Mouse (Mus musculus) limb, embryonic 12.5 days (tissue): ENCODE data around the gene Mrpl19. TPM values are rescaled to one million over a fixed set of nuclear protein-coding genes. Genes with fewer than 3 reads are reported as not detected.

Experiments
- ATAC-seq: fragments of 200-750 bp; cut with Nextera tagmentation; 2 replicates; pipeline ENCODE4 v1.8.0; 2017; ENCODE audit warnings: low read depth, moderate TSS enrichment; ENCODE audit not compliant: insufficient number of reproducible peaks, insufficient read depth, low FRiP score, low TSS enrichment
- H3K27ac ChIP-seq: fragments of 300-500 bp; sonication (generic); 2 replicates; pipeline ENCODE4 v1.5.1; 2016; ENCODE audit warnings: mild to moderate bottlenecking, moderate library complexity
- H3K27me3 ChIP-seq: fragments of 300-500 bp; sonication (generic); 2 replicates; pipeline ENCODE4 v1.6.1; 2016; ENCODE audit warnings: mild to moderate bottlenecking, moderate library complexity
- H3K36me3 ChIP-seq: fragments of 300-500 bp; sonication (generic); 2 replicates; pipeline ENCODE4 v1.6.1; 2016; ENCODE audit warnings: mild to moderate bottlenecking, moderate library complexity
- H3K4me1 ChIP-seq: fragments of 300-500 bp; sonication (generic); replicated peaks from 2 replicates; pipeline ENCODE4 v1.6.1; 2016
- H3K4me2 ChIP-seq: fragments of 300-500 bp; sonication (generic); 2 replicates; pipeline ENCODE4 v1.6.1; 2016; ENCODE audit warnings: mild to moderate bottlenecking, moderate library complexity
- H3K4me3 ChIP-seq: fragments of 300-500 bp; sonication (generic); replicated peaks from 2 replicates; pipeline ENCODE4 v1.5.1; 2016; ENCODE audit warnings: mild to moderate bottlenecking
- H3K9ac ChIP-seq: fragments of 300-500 bp; sonication (generic); replicated peaks from 2 replicates; pipeline ENCODE4 v1.6.1; 2016; ENCODE audit warnings: mild to moderate bottlenecking, moderate library complexity
- H3K9me3 ChIP-seq: fragments of 300-500 bp; sonication (generic); 2 replicates; pipeline ENCODE4 v1.6.1; 2016; ENCODE audit warnings: mild to moderate bottlenecking, moderate library complexity
- WGBS: fragments of 180-500 bp; shearing (Covaris S2); methylation state at CpG from one replicate; pipeline ENCODE4 v1.1.7; 2016; 5-methylcytosine and 5-hydroxymethylcytosine counted together
- polyA plus RNA-seq: library from polyadenylated mRNA; unstranded; fragments of >200 nt; fragmentation: Nextera tagmentation; extraction: Ambion mirVana; gene quantifications from 2 replicates; pipeline ENCODE4 v1.2.1, GENCODE M21; 2016

Mrpl19 gene
- polyA plus RNA-seq: 54.8 and 59.7 TPM in 2 replicates

- no peaks in the 10 kb centered on the region for H3K27me3 ChIP-seq
- no peaks in the 10 kb centered on the region for H3K9me3 ChIP-seq
- H3K4me1 ChIP-seq: peaks cover 9% of the 10 kb centered on the region
- H3K36me3 ChIP-seq: peaks cover 34% of the 10 kb centered on the region
- H3K4me3 ChIP-seq: peak within 1 kb of the TSS; percentile 84
- H3K27ac ChIP-seq: no peak within 1 kb of the TSS
- H3K9ac ChIP-seq: peak within 1 kb of the TSS; percentile 61
- H3K4me2 ChIP-seq: peak within 1 kb of the TSS; percentile 71
- WGBS: under 1% methylated on average over 44 of the region's 44 CpGs
- peak; percentile 94 for ATAC-seq
Measured at GRCm38 (mm10) chr6:81965296-81966067, at the start of gene Mrpl19. Gene Mrpl19 (minus strand): TSS chr6:81965958.

- no peak overlapping the region for H3K9ac ChIP-seq
- H3K4me1 ChIP-seq: no peaks in the 10 kb centered on the region
- no peak overlapping the region for H3K4me3 ChIP-seq
- no peak overlapping the region for H3K27ac ChIP-seq
- no peaks in the 10 kb centered on the region for H3K36me3 ChIP-seq
- H3K9me3 ChIP-seq: no peaks in the 10 kb centered on the region
- no peaks in the 10 kb centered on the region for H3K27me3 ChIP-seq
- H3K4me2 ChIP-seq: no peak overlapping the region
- 78% methylated on average over 1 of the region's 1 CpGs for WGBS
- no peak for ATAC-seq
Measured at GRCm38 (mm10) chr6:82012392-82012791, 46.6 kb upstream of the Mrpl19 start.

- Histone ChIP-seq H3K9me3 (no peaks in the 10 kb centered on the region), H3K9ac (no peak overlapping the region), H3K36me3 (no peaks in the 10 kb centered on the region), H3K4me1 (peaks cover 40% of the 10 kb centered on the region), H3K27ac (peak overlapping the region; percentile 95), H3K27me3 (no peaks in the 10 kb centered on the region; the same call in 1 of the 2 replicates), H3K4me3 (0 out of 2 replicates have a peak overlapping the region, but pooled peaks have one; percentile 9), H3K4me2 (peak overlapping the region; percentile 25)
- 26% methylated on average over 20 of the region's 20 CpGs for WGBS
- peak; percentile 38; the same call in 1 of the 2 replicates for ATAC-seq
Measured at GRCm38 (mm10) chr6:81990049-81990810, 24.5 kb upstream of the Mrpl19 start.

- no peak for ATAC-seq
- no peaks in the 10 kb centered on the region for H3K9me3 ChIP-seq
- H3K4me2 ChIP-seq: no peak overlapping the region
- H3K27me3 ChIP-seq: no peaks in the 10 kb centered on the region; the same call in 1 of the 2 replicates
- H3K27ac ChIP-seq: peak overlapping the region; percentile 73; the same call in 1 of the 2 replicates
- no peak overlapping the region for H3K9ac ChIP-seq
- peaks cover 40% of the 10 kb centered on the region for H3K4me1 ChIP-seq
- WGBS: 93% methylated on average over 5 of the region's 5 CpGs
- no peak overlapping the region for H3K4me3 ChIP-seq
- no peaks in the 10 kb centered on the region for H3K36me3 ChIP-seq
Measured at GRCm38 (mm10) chr6:81988341-81988740, 22.6 kb upstream of the Mrpl19 start.

GRCm38 (mm10) chr6:81987580-81987979 is 21.8 kb upstream of the Mrpl19 start:
- Histone ChIP-seq H3K4me1 (peaks cover 40% of the 10 kb centered on the region), H3K9ac (no peak overlapping the region), H3K9me3 (no peaks in the 10 kb centered on the region), H3K27me3 (no peaks in the 10 kb centered on the region; the same call in 1 of the 2 replicates), H3K4me2 (no peak overlapping the region), H3K27ac (peak overlapping the region; percentile 73), H3K36me3 (no peaks in the 10 kb centered on the region), H3K4me3 (no peak overlapping the region)
- WGBS: 45% methylated on average over 3 of the region's 3 CpGs
- ATAC-seq: no peak

GRCm38 (mm10) chr6:81987010-81987409 is 21.3 kb upstream of the Mrpl19 start:
- Histone ChIP-seq H3K4me1 (peaks cover 40% of the 10 kb centered on the region), H3K9me3 (no peaks in the 10 kb centered on the region), H3K27ac (peak overlapping the region; percentile 73), H3K36me3 (no peaks in the 10 kb centered on the region), H3K27me3 (no peaks in the 10 kb centered on the region; the same call in 1 of the 2 replicates), H3K4me3 (no peak overlapping the region), H3K4me2 (no peak overlapping the region), H3K9ac (no peak overlapping the region)
- peak; percentile 50; the same call in 1 of the 2 replicates for ATAC-seq
- WGBS: 1% methylated on average over 9 of the region's 9 CpGs

GRCm38 (mm10) chr6:81986599-81986998 is 20.8 kb upstream of the Mrpl19 start:
- no peaks in the 10 kb centered on the region; the same call in 1 of the 2 replicates for H3K27me3 ChIP-seq
- no peak for ATAC-seq
- H3K4me1 ChIP-seq: peaks cover 40% of the 10 kb centered on the region
- 44% methylated on average over 5 of the region's 5 CpGs for WGBS
- H3K4me3 ChIP-seq: no peak overlapping the region
- H3K9me3 ChIP-seq: no peaks in the 10 kb centered on the region
- no peaks in the 10 kb centered on the region for H3K36me3 ChIP-seq
- H3K4me2 ChIP-seq: no peak overlapping the region
- no peak overlapping the region for H3K9ac ChIP-seq
- no peak overlapping the region for H3K27ac ChIP-seq

- 90% methylated on average over 8 of the region's 8 CpGs for WGBS
- Histone ChIP-seq H3K9me3 (no peaks in the 10 kb centered on the region), H3K36me3 (no peaks in the 10 kb centered on the region), H3K4me1 (peaks cover 35% of the 10 kb centered on the region), H3K4me2 (no peak overlapping the region), H3K4me3 (no peak overlapping the region), H3K27me3 (no peaks in the 10 kb centered on the region; the same call in 1 of the 2 replicates), H3K9ac (no peak overlapping the region), H3K27ac (no peak overlapping the region)
- ATAC-seq: no peak
Measured at GRCm38 (mm10) chr6:81986171-81986570, 20.4 kb upstream of the Mrpl19 start.

GRCm38 (mm10) chr6:81979286-81979685 is 13.5 kb upstream of the Mrpl19 start:
- H3K27me3 ChIP-seq: no peaks in the 10 kb centered on the region; the same call in 1 of the 2 replicates
- H3K9me3 ChIP-seq: no peaks in the 10 kb centered on the region
- no peaks in the 10 kb centered on the region for H3K36me3 ChIP-seq
- no peak for ATAC-seq
- no peaks in the 10 kb centered on the region for H3K4me1 ChIP-seq
- no peak overlapping the region for H3K9ac ChIP-seq
- H3K27ac ChIP-seq: no peak overlapping the region
- WGBS: 88% methylated on average over 4 of the region's 4 CpGs
- H3K4me3 ChIP-seq: no peak overlapping the region
- no peak overlapping the region for H3K4me2 ChIP-seq

GRCm38 (mm10) chr6:81975971-81976621 is 10.3 kb upstream of the Mrpl19 start:
- no peaks in the 10 kb centered on the region for H3K4me1 ChIP-seq
- 35% methylated on average over 7 of the region's 7 CpGs for WGBS
- H3K27me3 ChIP-seq: no peaks in the 10 kb centered on the region; the same call in 1 of the 2 replicates
- H3K9ac ChIP-seq: no peak overlapping the region
- no peak overlapping the region for H3K4me2 ChIP-seq
- H3K4me3 ChIP-seq: no peak overlapping the region
- no peaks in the 10 kb centered on the region for H3K36me3 ChIP-seq
- no peaks in the 10 kb centered on the region for H3K9me3 ChIP-seq
- H3K27ac ChIP-seq: no peak overlapping the region
- ATAC-seq: no peak

- Histone ChIP-seq H3K36me3 (no peaks in the 10 kb centered on the region), H3K27me3 (no peaks in the 10 kb centered on the region; the same call in 1 of the 2 replicates), H3K4me2 (no peak overlapping the region), H3K27ac (no peak overlapping the region), H3K9ac (no peak overlapping the region), H3K4me3 (no peak overlapping the region), H3K9me3 (no peaks in the 10 kb centered on the region), H3K4me1 (no peaks in the 10 kb centered on the region)
- ATAC-seq: no peak
- 84% methylated on average over 8 of the region's 8 CpGs for WGBS
Measured at GRCm38 (mm10) chr6:81972595-81972994, 6.8 kb upstream of the Mrpl19 start.
